Mouse (Mus musculus) forebrain, embryonic 11.5 days (tissue): ENCODE data around the gene Rasgrp2. TPM values are rescaled to one million over a fixed set of nuclear protein-coding genes. Genes with fewer than 3 reads are reported as not detected.

Experiments used
- ATAC-seq: fragments of 200-750 bp; cut with Nextera tagmentation; replicated peaks from 2 replicates; pipeline ENCODE4 v1.8.0; 2017; ENCODE audit warnings: moderate TSS enrichment; ENCODE audit not compliant: low FRiP score
- DNase-seq: peaks from one replicate; pipeline ENCODE4 v3.0.0-alpha.2; 2017; ENCODE audit warnings: low spot score
- H3K27ac ChIP-seq: fragments of 300-500 bp; sonication (generic); 2 replicates; pipeline ENCODE4 v1.5.1; 2014; ENCODE audit warnings: low read depth, low read length
- H3K27me3 ChIP-seq: fragments of 300-500 bp; sonication (generic); 2 replicates; pipeline ENCODE4 v1.6.1; 2014; ENCODE audit warnings: mild to moderate bottlenecking, low read length, mixed read lengths; ENCODE audit not compliant: control insufficient read depth, insufficient read depth
- H3K36me3 ChIP-seq: fragments of 300-500 bp; sonication (generic); 2 replicates; pipeline ENCODE4 v1.6.1; 2014; ENCODE audit warnings: mild to moderate bottlenecking, low read length, moderate library complexity, mixed read lengths; ENCODE audit not compliant: control insufficient read depth, insufficient read depth
- H3K4me1 ChIP-seq: fragments of 300-500 bp; sonication (generic); replicated peaks from 2 replicates; pipeline ENCODE4 v1.6.1; 2014; ENCODE audit warnings: low read length, mixed read lengths; ENCODE audit not compliant: control insufficient read depth, insufficient read depth
- H3K4me2 ChIP-seq: fragments of 300-500 bp; sonication (generic); 2 replicates; pipeline ENCODE4 v1.6.1; 2014; ENCODE audit warnings: low read depth, mild to moderate bottlenecking, low read length, moderate library complexity, mixed read lengths; ENCODE audit not compliant: severe bottlenecking
- H3K4me3 ChIP-seq: fragments of 300-500 bp; sonication (generic); 2 replicates; pipeline ENCODE4 v1.5.1; 2014; ENCODE audit warnings: low read depth, low read length
- H3K9ac ChIP-seq: fragments of 300-500 bp; sonication (generic); 2 replicates; pipeline ENCODE4 v1.6.1; 2014; ENCODE audit warnings: low read length
- H3K9me3 ChIP-seq: fragments of 300-500 bp; sonication (generic); 2 replicates; pipeline ENCODE4 v1.6.1; 2016; ENCODE audit warnings: low read length, mixed read lengths; ENCODE audit not compliant: control insufficient read depth
- WGBS: fragments of 180-500 bp; shearing (Covaris S2); extraction: QIAGEN DNeasy Blood & Tissue Kit; methylation state at CpG from one replicate; pipeline ENCODE4 v1.1.7; 2014; 5-methylcytosine and 5-hydroxymethylcytosine counted together
- polyA plus RNA-seq: library from polyadenylated mRNA; unstranded; fragments of >200 nt; fragmentation: Nextera tagmentation; extraction: Ambion mirVana; gene quantifications from 2 replicates; pipeline ENCODE4 v1.2.1, GENCODE M21; 2014

Rasgrp2 gene
- polyA plus RNA-seq, 1 experiment from 2014 or later, result 9.5 TPM

- H3K27ac ChIP-seq, result no peak overlapping the region
- ATAC-seq (no peak), DNase-seq (no peak)
- no peaks in the 10 kb centered on the region for H3K9me3 ChIP-seq
- 0 out of 2 replicates have a peak, but pooled peaks cover 3% of the 10 kb centered on the region for H3K4me1 ChIP-seq
- H3K4me3 ChIP-seq, result no peak overlapping the region
- H3K36me3 ChIP-seq, result no peaks in the 10 kb centered on the region
- H3K27me3 ChIP-seq, result no peaks in the 10 kb centered on the region
- no peak overlapping the region for H3K4me2 ChIP-seq
- H3K9ac ChIP-seq, result no peak overlapping the region; the same call in 1 of the 2 replicates
- 44% methylated on average over 16 of the region's 16 CpGs for WGBS
Observed at GRCm38 (mm10) chr19:6407816-6408510, 8.8 kb downstream of the Rasgrp2 start.

- ATAC-seq (no peak), DNase-seq (no peak)
- H3K9me3 ChIP-seq, result no peaks in the 10 kb centered on the region
- WGBS, result 83% methylated on average over 8 of the region's 8 CpGs
- no peak overlapping the region for H3K4me3 ChIP-seq
- H3K27me3 ChIP-seq, result no peaks in the 10 kb centered on the region
- no peaks in the 10 kb centered on the region for H3K36me3 ChIP-seq
- no peak overlapping the region for H3K27ac ChIP-seq
- H3K4me1 ChIP-seq, result 0 out of 2 replicates have a peak, but pooled peaks cover 3% of the 10 kb centered on the region
- H3K4me2 ChIP-seq, result no peak overlapping the region
- no peak overlapping the region for H3K9ac ChIP-seq
Observed at GRCm38 (mm10) chr19:6408749-6409148, 9.6 kb downstream of the Rasgrp2 start.

DNA sequence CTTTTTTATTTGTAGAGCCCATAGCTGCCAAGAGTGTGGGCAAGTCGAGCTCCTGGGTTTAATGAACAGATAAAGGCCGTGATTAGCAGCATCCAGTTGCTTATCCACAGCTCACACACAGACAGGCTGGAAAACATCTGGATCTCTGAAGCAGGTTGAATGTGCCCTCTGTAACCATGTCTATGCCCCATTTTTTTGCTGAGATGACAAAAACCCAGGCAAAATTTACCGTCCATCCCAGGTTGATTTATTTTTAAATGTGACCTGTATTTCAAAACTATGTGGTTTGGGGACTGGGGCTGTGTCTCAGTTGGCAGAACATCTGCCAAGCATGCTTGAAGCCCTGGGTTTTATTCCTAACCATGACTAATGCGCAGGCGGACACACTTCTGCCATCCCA is 10.0 kb downstream of the Rasgrp2 start:
- no peak overlapping the region for H3K4me2 ChIP-seq
- ATAC-seq (no peak), DNase-seq (no peak)
- H3K9me3 ChIP-seq, result no peaks in the 10 kb centered on the region
- 73% methylated on average over 5 of the region's 5 CpGs for WGBS
- H3K4me1 ChIP-seq, result 0 out of 2 replicates have a peak, but pooled peaks cover 3% of the 10 kb centered on the region
- no peak overlapping the region for H3K27ac ChIP-seq
- no peak overlapping the region for H3K4me3 ChIP-seq
- no peaks in the 10 kb centered on the region for H3K27me3 ChIP-seq
- no peak overlapping the region for H3K9ac ChIP-seq
- no peaks in the 10 kb centered on the region for H3K36me3 ChIP-seq

GRCm38 (mm10) chr19:6409936-6410335 is 10.8 kb downstream of the Rasgrp2 start:
- no peaks in the 10 kb centered on the region for H3K27me3 ChIP-seq
- no peaks in the 10 kb centered on the region for H3K9me3 ChIP-seq
- ATAC-seq (no peak), DNase-seq (no peak)
- no peak overlapping the region for H3K4me3 ChIP-seq
- H3K36me3 ChIP-seq, result no peaks in the 10 kb centered on the region
- WGBS, result 89% methylated on average over 5 of the region's 5 CpGs
- H3K27ac ChIP-seq, result no peak overlapping the region
- H3K4me1 ChIP-seq, result 0 out of 2 replicates have a peak, but pooled peaks cover 3% of the 10 kb centered on the region
- H3K9ac ChIP-seq, result no peak overlapping the region
- no peak overlapping the region for H3K4me2 ChIP-seq

DNA sequence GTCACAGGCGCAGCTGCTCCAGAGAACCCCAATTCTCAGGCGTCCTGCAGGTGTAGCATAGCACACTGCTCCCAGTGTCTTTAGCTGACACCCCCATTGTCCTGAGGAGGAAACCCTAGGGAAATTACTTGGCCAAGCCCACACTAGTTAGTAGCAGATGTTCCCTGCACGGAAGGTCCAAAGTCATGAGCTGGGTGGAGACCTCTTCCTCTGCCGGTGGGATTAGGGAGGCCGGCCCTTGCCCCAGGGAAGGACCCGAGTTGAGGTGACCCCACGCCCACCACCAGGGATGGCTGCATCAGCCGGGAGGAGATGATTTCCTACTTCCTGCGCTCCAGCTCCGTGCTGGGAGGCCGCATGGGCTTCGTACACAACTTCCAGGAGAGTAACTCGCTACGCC is 13.7 kb downstream of the Rasgrp2 start:
- Histone ChIP-seq H3K36me3 (no peaks in the 10 kb centered on the region), H3K9ac (no peak overlapping the region), H3K4me2 (no peak overlapping the region), H3K4me3 (no peak overlapping the region), H3K9me3 (no peaks in the 10 kb centered on the region), H3K27ac (no peak overlapping the region), H3K4me1 (peaks cover 23% of the 10 kb centered on the region), H3K27me3 (no peaks in the 10 kb centered on the region)
- 71% methylated on average over 14 of the region's 14 CpGs for WGBS
- DNase-seq, result no peak
- ATAC-seq, result no peak

GRCm38 (mm10) chr19:6415454-6415853 is 16.3 kb downstream of the Rasgrp2 start:
- ATAC-seq, result no peak
- Histone ChIP-seq H3K4me2 (no peak overlapping the region), H3K4me1 (peaks cover 26% of the 10 kb centered on the region), H3K27me3 (peaks cover 13% of the 10 kb centered on the region), H3K9ac (peak overlapping the region; percentile 27; the same call in 1 of the 2 replicates), H3K4me3 (no peak overlapping the region), H3K36me3 (no peaks in the 10 kb centered on the region), H3K9me3 (no peaks in the 10 kb centered on the region), H3K27ac (peak overlapping the region; percentile 46)
- no peak for DNase-seq
- 45% methylated on average over 6 of the region's 6 CpGs for WGBS

GRCm38 (mm10) chr19:6416124-6416770 is 17.1 kb downstream of the Rasgrp2 start:
- Histone ChIP-seq H3K9me3 (no peaks in the 10 kb centered on the region), H3K4me2 (no peak overlapping the region), H3K36me3 (no peaks in the 10 kb centered on the region), H3K4me1 (peaks cover 22% of the 10 kb centered on the region), H3K27ac (peak overlapping the region; percentile 58; the same call in 1 of the 2 replicates), H3K27me3 (peaks cover 19% of the 10 kb centered on the region), H3K9ac (peak overlapping the region; percentile 20), H3K4me3 (no peak overlapping the region)
- 6% methylated on average over 9 of the region's 9 CpGs for WGBS
- peak; percentile 42 for ATAC-seq
- DNase-seq, result peak; percentile 75

GRCm38 (mm10) chr19:6416894-6417761 is 18.0 kb downstream of the Rasgrp2 start:
- Histone ChIP-seq H3K9me3 (no peaks in the 10 kb centered on the region), H3K27me3 (peaks cover 19% of the 10 kb centered on the region), H3K9ac (no peak overlapping the region; the same call in 1 of the 2 replicates), H3K4me1 (peaks cover 22% of the 10 kb centered on the region), H3K4me3 (no peak overlapping the region), H3K27ac (no peak overlapping the region), H3K36me3 (no peaks in the 10 kb centered on the region), H3K4me2 (no peak overlapping the region)
- no peak for ATAC-seq
- no peak for DNase-seq
- 65% methylated on average over 12 of the region's 12 CpGs for WGBS
